Mouse (Mus musculus): ENCODE data around the gene Mecr. TPM values are rescaled to one million over a fixed set of nuclear protein-coding genes. Genes with fewer than 3 reads are reported as not detected.
"Not testable (repeated sequence)": the region's sequence is repeated elsewhere in the genome, so short reads cannot be mapped to it uniquely, and the experiment has no call there.

The Mecr gene
- total RNA-seq (2021) = 10 to 100 TPM; 36.4 to 37.0 TPM
- long read RNA-seq, experiment 1, transcript Mecr-201 (10 exons, 1,337 nt) = major isoform, 25 of 33 reads
- long read RNA-seq, experiment 1, partial matches to known transcripts = 0 of 33 reads
- long read RNA-seq, experiment 1, other reads (novel, unspliced or antisense) = 8 of 33 reads
- long read RNA-seq, experiment 2, transcript Mecr-201 (10 exons, 1,337 nt) = major isoform, 16 of 23 reads
- long read RNA-seq, experiment 2, partial matches to known transcripts = 0 of 23 reads
- long read RNA-seq, experiment 2, other reads (novel, unspliced or antisense) = 6 of 23 reads

GRCm38 (mm10) chr4:131843290-131843743 is at the start of gene Mecr:
Gene Mecr, plus strand, starts transcription at chr4:131843470.
- DNase-seq (ENCODE audit: low spot score in 2 of 2) = peak; percentile 91 to 93

- peak; percentile 28 to 59 for DNase-seq (ENCODE audit: low spot score in 2 of 2)
Measured at GRCm38 (mm10) chr4:131796312-131797080, 46.8 kb upstream of the Mecr start.

GRCm38 (mm10) chr4:131797483-131797882 is 45.8 kb upstream of the Mecr start:
- peak; percentile 32 to 68 for DNase-seq (ENCODE audit: low spot score in 2 of 2)

- no peak for DNase-seq (ENCODE audit: low spot score in 2 of 2)
Measured at GRCm38 (mm10) chr4:131797920-131798319, 45.4 kb upstream of the Mecr start.

GRCm38 (mm10) chr4:131798968-131799367 is 44.3 kb upstream of the Mecr start:
- DNase-seq (ENCODE audit: low spot score in 2 of 2) = no peak

GRCm38 (mm10) chr4:131803846-131804245 is 39.4 kb upstream of the Mecr start:
- DNase-seq (ENCODE audit: low spot score in 2 of 2) = no peak

GRCm38 (mm10) chr4:131804732-131805131 is 38.5 kb upstream of the Mecr start:
- DNase-seq (ENCODE audit: low spot score in 2 of 2) = not testable (repeated sequence)

GRCm38 (mm10) chr4:131805255-131805654 is 38.0 kb upstream of the Mecr start:
- DNase-seq (ENCODE audit: low spot score in 2 of 2) = no peak

- DNase-seq (ENCODE audit: low spot score in 2 of 2) = no peak
Measured at GRCm38 (mm10) chr4:131812458-131812857, 30.8 kb upstream of the Mecr start.

GRCm38 (mm10) chr4:131813798-131814197 is 29.5 kb upstream of the Mecr start:
- no peak for DNase-seq (ENCODE audit: low spot score in 2 of 2)

- DNase-seq (ENCODE audit: low spot score in 2 of 2) = no peak
Measured at GRCm38 (mm10) chr4:131814869-131815268, 28.4 kb upstream of the Mecr start.

GRCm38 (mm10) chr4:131815774-131816173 is 27.5 kb upstream of the Mecr start:
- no peak for DNase-seq (ENCODE audit: low spot score in 2 of 2)

- no peak for DNase-seq (ENCODE audit: low spot score in 2 of 2)
Measured at GRCm38 (mm10) chr4:131818926-131819325, 24.3 kb upstream of the Mecr start.

- DNase-seq (ENCODE audit: low spot score in 2 of 2) = no peak
Measured at GRCm38 (mm10) chr4:131821161-131821731, 22.0 kb upstream of the Mecr start.

GRCm38 (mm10) chr4:131822583-131822982 is 20.7 kb upstream of the Mecr start:
- DNase-seq (ENCODE audit: low spot score in 2 of 2) = no peak

- DNase-seq (ENCODE audit: low spot score in 2 of 2) = no peak
Measured at GRCm38 (mm10) chr4:131824939-131825338, 18.3 kb upstream of the Mecr start.

GRCm38 (mm10) chr4:131825830-131826229 is 17.4 kb upstream of the Mecr start:
- DNase-seq (ENCODE audit: low spot score in 2 of 2) = no peak

- DNase-seq (ENCODE audit: low spot score in 2 of 2) = no peak
Measured at GRCm38 (mm10) chr4:131826905-131827304, 16.4 kb upstream of the Mecr start.

GRCm38 (mm10) chr4:131829123-131829522 is 14.1 kb upstream of the Mecr start:
- DNase-seq (ENCODE audit: low spot score in 2 of 2) = no peak

- DNase-seq (ENCODE audit: low spot score in 2 of 2) = no peak
Measured at GRCm38 (mm10) chr4:131831546-131832045, 11.7 kb upstream of the Mecr start.

- DNase-seq (ENCODE audit: low spot score in 2 of 2) = no peak
Measured at GRCm38 (mm10) chr4:131832759-131833407, 10.4 kb upstream of the Mecr start.
